Mouse (Mus musculus): ENCODE results near the gene Add1. TPM values are rescaled to one million over a fixed set of nuclear protein-coding genes. Genes with fewer than 3 reads are reported as not detected.
A peak's percentile ranks its signal among the peaks of the same experiment; 100 is the strongest.

Add1 gene
- polyA plus RNA-seq, 1 experiment from 2014 or later: 147 TPM

DNA sequence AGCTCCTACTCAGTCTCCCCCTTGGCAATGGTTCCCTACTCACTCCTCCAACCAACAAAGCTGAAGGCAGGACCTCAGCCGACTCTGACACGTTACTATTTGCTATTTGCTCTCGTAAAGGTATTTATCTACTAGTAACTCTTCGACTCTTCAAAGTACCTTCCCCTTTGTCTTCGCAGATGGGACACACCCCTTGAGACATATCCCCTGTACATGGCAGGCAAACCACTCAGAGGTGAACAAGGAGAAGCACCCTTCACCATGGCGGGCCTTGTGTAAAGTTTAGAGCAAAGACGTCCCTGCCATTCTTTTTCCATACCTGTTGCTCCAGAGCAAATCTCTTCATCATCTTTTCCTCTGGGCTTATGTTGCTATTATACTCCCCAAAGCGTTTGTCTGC is 84.1 kb downstream of the Add1 start:
- Histone ChIP-seq H3K36me3 (ENCODE audit: inconsistent target) (peaks cover 43% of the 10 kb centered on the region), H3K4me3 (ENCODE audit: inconsistent target) (no peak overlapping the region), H3K27ac (no peak overlapping the region), H3K79me2 (ENCODE audit: inconsistent target) (peaks cover 23% of the 10 kb centered on the region)
- 95% methylated on average over 8 of the region's 8 CpGs for WGBS (ENCODE audit: missing documents)

DNA sequence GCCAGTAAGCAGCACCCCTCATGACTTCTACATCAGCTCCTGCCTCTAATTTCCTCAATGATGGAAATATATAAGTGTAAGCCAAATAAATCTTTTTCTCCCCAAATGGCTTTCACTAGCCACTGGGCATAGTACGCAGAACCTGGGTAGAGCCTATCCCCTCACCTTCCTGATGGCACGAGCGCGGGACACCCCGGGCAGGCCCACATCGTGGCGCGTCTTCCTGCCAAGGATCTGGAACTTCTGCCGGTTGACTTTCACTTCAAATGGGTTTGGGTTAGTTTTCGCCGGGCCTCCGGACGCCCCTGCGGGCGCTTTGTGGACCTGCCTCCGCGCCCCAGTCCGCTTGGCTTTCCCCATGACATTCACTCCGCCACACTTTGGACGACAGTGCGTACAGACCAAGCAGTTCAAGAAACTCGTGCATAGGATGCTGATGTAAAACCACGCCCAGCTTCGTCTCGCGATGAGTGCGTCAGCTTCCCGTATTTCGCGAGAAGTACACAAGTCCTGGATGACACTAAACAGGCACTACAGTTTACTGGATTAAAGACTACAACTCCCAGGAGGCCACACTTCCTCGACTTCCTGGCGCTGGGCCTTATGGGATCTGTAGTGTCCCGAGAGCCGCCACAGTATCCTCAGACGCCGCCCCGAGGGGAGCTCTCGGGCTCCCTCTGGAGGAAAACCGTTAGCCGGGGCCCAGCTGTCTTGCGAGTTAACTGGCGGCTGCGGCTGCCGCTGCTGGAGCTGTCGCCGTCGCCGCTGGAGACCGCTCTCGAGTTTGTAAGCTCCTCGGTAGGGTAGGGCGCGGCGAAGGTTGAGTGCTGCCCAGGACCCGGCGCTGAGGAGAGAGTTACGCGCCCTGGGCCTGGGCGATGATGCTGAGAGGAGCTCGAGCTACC is 86.5 kb downstream of the Add1 start, which contains the start of the genes Nop14 and Grk4:
Gene Nop14, minus strand, starts transcription at position 463 of the 905 bp plus-strand sequence.
Gene Grk4, plus strand, starts transcription at position 694 of the 905 bp plus-strand sequence.
- H3K36me3 ChIP-seq (ENCODE audit: inconsistent target): peaks cover 19% of the 10 kb centered on the region
- peak within 1 kb of the TSS; percentile 90 for H3K4me3 ChIP-seq (ENCODE audit: inconsistent target)
- under 1% methylated on average over 57 of the region's 60 CpGs for WGBS (ENCODE audit: missing documents)
- peak within 1 kb of the TSS; percentile 47 for H3K27ac ChIP-seq
- peaks cover 23% of the 10 kb centered on the region for H3K79me2 ChIP-seq (ENCODE audit: inconsistent target)

DNA sequence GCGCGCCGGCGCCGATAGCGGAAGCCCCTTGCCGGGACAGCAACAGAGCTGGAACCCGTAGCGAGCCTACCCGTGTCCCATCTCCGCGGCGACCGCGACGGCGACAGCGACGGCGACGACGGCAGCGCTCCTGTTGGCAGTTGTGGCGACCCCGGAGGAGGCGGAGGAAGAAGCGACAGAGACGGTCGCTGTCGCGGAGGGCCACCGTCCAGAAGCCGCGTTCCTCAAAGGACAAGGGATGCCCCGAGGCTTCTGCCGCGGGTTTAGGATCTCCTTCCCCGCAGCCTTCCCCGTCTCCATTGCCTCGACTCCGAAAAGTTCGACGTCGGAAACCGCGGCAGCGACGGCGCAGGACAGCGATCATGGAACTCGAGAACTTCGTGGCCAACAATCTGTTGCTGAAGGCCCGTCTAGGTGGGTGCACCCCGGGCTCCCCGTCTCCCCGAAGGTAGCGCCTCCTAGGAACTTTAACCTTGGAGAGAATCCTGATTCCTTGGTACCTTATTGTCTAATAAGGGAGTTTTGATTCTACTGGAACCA is 87.2 kb downstream of the Add1 start:
- WGBS (ENCODE audit: missing documents): under 1% methylated on average over 50 of the region's 57 CpGs
- H3K27ac ChIP-seq: peak overlapping the region; percentile 43; the same call in 1 of the 2 replicates
- H3K36me3 ChIP-seq (ENCODE audit: inconsistent target): peaks cover 12% of the 10 kb centered on the region
- H3K79me2 ChIP-seq (ENCODE audit: inconsistent target): peaks cover 23% of the 10 kb centered on the region
- peak overlapping the region; percentile 65 for H3K4me3 ChIP-seq (ENCODE audit: inconsistent target)

DNA sequence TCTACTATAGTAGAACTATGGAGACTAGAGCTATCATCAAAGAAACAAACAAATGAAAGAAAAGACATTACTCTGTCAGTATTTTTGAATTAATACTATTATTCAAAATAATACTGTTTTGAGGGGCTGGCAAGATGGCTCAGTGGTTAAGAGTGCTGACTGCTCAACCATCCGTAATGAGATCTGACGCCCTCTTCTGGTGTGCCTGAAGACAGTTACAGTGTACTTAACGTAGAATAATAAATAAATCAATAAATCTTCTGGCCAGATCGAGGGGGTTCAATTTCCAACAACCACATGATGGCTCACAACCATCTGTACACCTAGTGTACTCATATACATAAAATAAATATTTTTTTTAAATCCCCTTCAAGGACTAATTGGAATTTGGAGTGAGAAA is 88.4 kb downstream of the Add1 start:
- Histone ChIP-seq H3K36me3 (ENCODE audit: inconsistent target) (no peaks in the 10 kb centered on the region), H3K27ac (no peak overlapping the region), H3K79me2 (ENCODE audit: inconsistent target) (peaks cover 23% of the 10 kb centered on the region), H3K4me3 (ENCODE audit: inconsistent target) (no peak overlapping the region)
- 96% methylated on average over 4 of the region's 4 CpGs for WGBS (ENCODE audit: missing documents)

DNA sequence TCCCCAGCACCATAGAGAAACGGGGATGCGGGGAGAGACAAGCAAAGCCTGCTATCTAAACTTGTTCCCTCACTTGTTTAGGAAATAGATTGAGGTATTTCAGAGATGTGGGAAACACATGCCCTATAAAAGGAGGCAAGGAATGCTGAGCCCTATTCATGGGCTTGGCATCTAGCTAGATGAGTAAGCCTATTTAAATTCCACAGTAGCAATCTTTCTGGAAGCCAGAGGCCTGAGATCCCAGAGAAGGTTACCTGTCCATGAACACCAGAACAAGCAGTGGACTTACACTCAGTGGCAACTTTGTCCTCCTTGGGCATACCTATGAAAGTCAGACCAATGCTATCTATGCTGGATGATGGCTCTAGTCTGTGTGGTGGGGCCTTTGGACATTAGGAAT is 89.8 kb downstream of the Add1 start:
- Histone ChIP-seq H3K27ac (no peak overlapping the region), H3K36me3 (ENCODE audit: inconsistent target) (no peaks in the 10 kb centered on the region), H3K4me3 (ENCODE audit: inconsistent target) (no peak overlapping the region), H3K79me2 (ENCODE audit: inconsistent target) (peaks cover 15% of the 10 kb centered on the region)
- 90% methylated on average over 2 of the region's 2 CpGs for WGBS (ENCODE audit: missing documents)

DNA sequence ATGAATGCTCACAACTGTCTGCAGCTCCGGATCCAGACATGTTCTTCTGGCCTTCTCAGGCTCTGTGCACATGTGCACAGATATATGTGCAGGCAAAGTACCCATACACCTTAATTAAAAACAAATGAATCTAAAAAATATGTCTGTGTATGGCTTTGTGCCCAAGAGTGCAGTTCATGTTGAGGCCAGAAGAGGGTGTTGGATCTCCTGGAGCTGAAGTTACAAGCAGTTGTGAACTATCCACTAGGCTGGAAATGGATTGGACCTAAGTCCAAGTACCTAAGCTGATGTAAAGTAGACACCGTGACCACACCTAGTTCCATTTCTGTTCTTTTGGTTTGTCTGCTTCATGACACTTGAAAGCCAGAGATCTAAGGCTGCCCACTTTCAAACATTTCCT is 96.0 kb downstream of the Add1 start:
- Histone ChIP-seq H3K4me3 (ENCODE audit: inconsistent target) (no peak overlapping the region), H3K27ac (no peak overlapping the region), H3K36me3 (ENCODE audit: inconsistent target) (no peaks in the 10 kb centered on the region), H3K79me2 (ENCODE audit: inconsistent target) (no peaks in the 10 kb centered on the region)
- WGBS (ENCODE audit: missing documents): 88% methylated on average over 2 of the region's 2 CpGs

DNA sequence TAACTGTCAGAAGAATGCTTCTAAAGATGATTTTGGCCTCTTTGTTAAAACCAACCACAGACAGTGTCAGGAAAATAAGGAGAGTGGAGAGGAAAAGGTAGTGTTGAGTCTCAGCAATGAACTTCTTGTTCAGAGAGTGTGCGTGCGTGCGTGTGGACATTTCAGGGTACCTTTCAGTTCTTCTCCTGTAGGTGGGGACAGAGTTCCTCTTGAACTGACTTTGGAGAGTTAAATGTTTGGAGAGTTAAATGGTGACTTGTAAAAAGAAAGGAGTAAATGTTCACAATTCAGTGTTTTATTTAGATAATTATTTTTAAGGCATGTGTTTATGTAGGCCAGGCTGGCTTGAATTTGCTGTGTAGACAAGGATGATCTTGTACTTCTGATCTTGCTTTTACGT is 96.8 kb downstream of the Add1 start:
- Histone ChIP-seq H3K4me3 (ENCODE audit: inconsistent target) (no peak overlapping the region), H3K79me2 (ENCODE audit: inconsistent target) (no peaks in the 10 kb centered on the region), H3K36me3 (ENCODE audit: inconsistent target) (no peaks in the 10 kb centered on the region), H3K27ac (no peak overlapping the region)
- WGBS (ENCODE audit: missing documents): 94% methylated on average over 4 of the region's 4 CpGs

Other genes starting within 250 kb of the Add1 start
- gene Rnf4, start 237.4 kb upstream of the Add1 start, polyA plus RNA-seq (2018): 52.5 to 83.1 TPM (median 60.3 TPM) in 3 replicates
- gene Fam193a, start 203.7 kb upstream of the Add1 start, polyA plus RNA-seq (2018): 18.5 to 47.9 TPM (median 18.6 TPM) in 3 replicates
- 20.0 to 28.2 TPM (median 24.5 TPM) in 3 replicates for gene Tnip2, start 59.7 kb upstream of the Add1 start, polyA plus RNA-seq (2018)
- gene Sh3bp2, start 47.8 kb upstream of the Add1 start, polyA plus RNA-seq (2018): 112 to 135 TPM (median 116 TPM) in 3 replicates
- gene Mfsd10, start 63.5 kb downstream of the Add1 start, polyA plus RNA-seq (2018): 19.4 to 37.9 TPM (median 29.4 TPM) in 3 replicates
- 19.8 to 48.1 TPM (median 37.4 TPM) in 3 replicates for gene Nop14, start 86.5 kb downstream of the Add1 start, polyA plus RNA-seq (2018)
- 1.6 to 2.2 TPM (median 2.0 TPM) in 3 replicates for gene Grk4, start 86.7 kb downstream of the Add1 start, polyA plus RNA-seq (2018)
- 14.2 to 24.1 TPM (median 20.6 TPM) in 3 replicates for gene Htt, start 188.1 kb downstream of the Add1 start, polyA plus RNA-seq (2018)

Data from macrophage (primary cell).